Mouse (Mus musculus) small intestine, adult 2 months (tissue): ENCODE measurements at regions not wholly inside any gene's neighbourhood (a gene's known extent, or its start where the extent isn't known, plus 50 kb on each side); places are given as distances from the start of the nearest gene placed in this dataset.

Experiments used
- H3K27ac ChIP-seq: fragments of 200-500 bp; 2 replicates; pipeline ENCODE4 v1.5.1; 2012; ENCODE audit warnings: low read depth, low read length, control low read depth, inconsistent platforms; ENCODE audit not compliant: insufficient read depth
- H3K27me3 ChIP-seq: fragments of 200-500 bp; 2 replicates; pipeline ENCODE4 v1.6.1; 2012; ENCODE audit warnings: mild to moderate bottlenecking, moderate library complexity, low read length, inconsistent platforms; ENCODE audit not compliant: control insufficient read depth, insufficient read depth
- H3K36me3 ChIP-seq: fragments of 200-500 bp; 2 replicates; pipeline ENCODE4 v1.6.1; 2012; ENCODE audit warnings: mild to moderate bottlenecking, low read length, control low read depth, inconsistent platforms; ENCODE audit not compliant: control insufficient read depth, insufficient read depth
- H3K4me1 ChIP-seq: fragments of 200-500 bp; 2 replicates; pipeline ENCODE4 v1.6.1; 2012; ENCODE audit warnings: low read length, inconsistent platforms, mixed read lengths; ENCODE audit not compliant: control insufficient read depth, insufficient read depth, insufficient read length
- H3K4me3 ChIP-seq: fragments of 200-500 bp; 2 replicates; pipeline ENCODE4 v1.5.1; 2012; ENCODE audit warnings: low read depth, mild to moderate bottlenecking, control low read depth, inconsistent platforms, low read length, moderate library complexity
- CTCF ChIP-seq: fragments of 200-500 bp; IDR thresholded peaks from 2 replicates; pipeline ENCODE4 v1.5.1; 2012; ENCODE audit warnings: low read depth, mild to moderate bottlenecking, control low read depth, inconsistent platforms, low read length, moderate library complexity, mixed read lengths; ENCODE audit not compliant: insufficient replicate concordance, insufficient read length; ENCODE audit errors: extremely low read depth
- POLR2A ChIP-seq: fragments of 200-500 bp; IDR thresholded peaks from 2 replicates; pipeline ENCODE4 v1.6.1; 2012; ENCODE audit warnings: low read depth, mild to moderate bottlenecking, control low read depth, inconsistent platforms, low read length, moderate library complexity
- WGBS: fragments of 180-500 bp; shearing (Covaris S2); methylation state at CpG from one replicate; pipeline ENCODE4 v1.1.7; 2018; 5-methylcytosine and 5-hydroxymethylcytosine counted together

- Histone ChIP-seq H3K27me3 (no peaks in the 10 kb centered on the region), H3K27ac (no peak overlapping the region), H3K36me3 (no peaks in the 10 kb centered on the region), H3K4me3 (no peak overlapping the region), H3K4me1 (peaks cover 3% of the 10 kb centered on the region; the same call in 1 of the 2 replicates)
- TF ChIP-seq POLR2A (no peak), CTCF (no peak)
- WGBS: 38% methylated on average over 15 of the region's 15 CpGs
These were observed 64.0 kb upstream of the Skap2 start for GRCm38 (mm10) chr6:52076179-52076932.

DNA sequence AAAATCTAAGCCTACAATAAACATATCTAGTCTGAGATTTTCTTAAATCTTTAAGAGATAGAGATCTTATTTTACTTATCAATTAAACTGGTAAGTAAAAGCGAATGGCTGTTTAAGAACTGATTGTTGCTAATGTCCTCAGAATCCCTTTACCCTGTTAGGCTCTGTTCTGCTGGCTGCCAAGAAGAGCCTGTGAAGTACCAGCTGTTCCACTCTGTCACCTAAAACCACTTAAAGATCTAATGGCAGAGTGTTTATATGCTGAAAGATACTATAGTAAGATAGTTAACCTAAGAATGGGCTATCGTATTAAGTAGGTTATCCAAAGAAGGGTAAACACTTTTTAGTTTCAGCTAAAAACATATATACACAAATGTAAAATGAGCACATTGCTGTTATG, 62.6 kb upstream of the Skap2 start:
- Histone ChIP-seq H3K4me3 (no peak overlapping the region), H3K27ac (no peak overlapping the region), H3K36me3 (no peaks in the 10 kb centered on the region), H3K4me1 (peaks cover 3% of the 10 kb centered on the region; the same call in 1 of the 2 replicates), H3K27me3 (no peaks in the 10 kb centered on the region)
- WGBS: 91% methylated on average over 2 of the region's 2 CpGs
- TF ChIP-seq POLR2A (no peak), CTCF (no peak)

DNA sequence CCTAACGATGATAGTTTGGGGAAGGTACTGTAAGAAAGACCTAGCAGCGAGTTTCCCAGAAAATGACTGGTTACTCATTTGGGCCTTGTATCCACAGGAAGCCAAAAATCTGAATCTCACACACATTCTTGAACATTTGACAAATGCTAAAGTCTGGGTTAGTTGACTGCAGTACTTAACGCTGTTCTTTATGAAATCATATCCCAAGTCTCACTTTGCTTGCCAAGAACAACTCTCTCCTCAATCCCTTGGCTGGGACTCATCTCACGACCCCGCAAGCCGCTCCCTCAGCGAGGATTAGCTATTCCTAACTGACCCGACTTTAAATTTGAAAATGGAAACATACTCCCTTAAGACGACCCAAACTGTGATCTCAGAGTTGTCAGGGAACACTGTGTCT, 54.8 kb upstream of the Skap2 start:
- Histone ChIP-seq H3K4me3 (no peak overlapping the region), H3K27ac (no peak overlapping the region), H3K36me3 (no peaks in the 10 kb centered on the region), H3K4me1 (no peaks in the 10 kb centered on the region; the same call in 1 of the 2 replicates), H3K27me3 (no peaks in the 10 kb centered on the region)
- WGBS: 48% methylated on average over 9 of the region's 9 CpGs
- TF ChIP-seq CTCF: no peak
- TF ChIP-seq POLR2A: no peak

DNA sequence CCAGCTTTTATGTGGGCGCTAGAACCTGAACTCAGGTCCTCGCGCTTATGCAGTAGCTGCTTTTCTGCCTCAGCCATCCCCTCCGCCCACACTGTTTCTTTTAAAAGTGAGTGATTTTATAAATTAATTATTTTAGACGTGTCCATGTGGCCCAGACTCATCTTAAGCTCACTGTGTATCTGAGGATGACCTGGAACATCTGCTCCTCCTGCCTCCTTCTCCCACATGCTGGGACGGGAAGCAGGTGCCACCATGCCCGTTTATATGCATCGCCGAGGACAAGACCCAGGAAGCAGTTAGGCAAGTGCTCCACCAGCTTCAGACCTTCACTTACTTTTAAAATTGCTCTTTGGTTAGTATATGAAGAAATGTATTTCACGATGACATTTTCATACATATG, 53.3 kb upstream of the Skap2 start:
- Histone ChIP-seq H3K4me3 (no peak overlapping the region), H3K4me1 (no peaks in the 10 kb centered on the region; the same call in 1 of the 2 replicates), H3K27me3 (no peaks in the 10 kb centered on the region), H3K27ac (no peak overlapping the region), H3K36me3 (no peaks in the 10 kb centered on the region)
- TF ChIP-seq POLR2A (no peak), CTCF (no peak)
- WGBS: 93% methylated on average over 10 of the region's 10 CpGs

DNA sequence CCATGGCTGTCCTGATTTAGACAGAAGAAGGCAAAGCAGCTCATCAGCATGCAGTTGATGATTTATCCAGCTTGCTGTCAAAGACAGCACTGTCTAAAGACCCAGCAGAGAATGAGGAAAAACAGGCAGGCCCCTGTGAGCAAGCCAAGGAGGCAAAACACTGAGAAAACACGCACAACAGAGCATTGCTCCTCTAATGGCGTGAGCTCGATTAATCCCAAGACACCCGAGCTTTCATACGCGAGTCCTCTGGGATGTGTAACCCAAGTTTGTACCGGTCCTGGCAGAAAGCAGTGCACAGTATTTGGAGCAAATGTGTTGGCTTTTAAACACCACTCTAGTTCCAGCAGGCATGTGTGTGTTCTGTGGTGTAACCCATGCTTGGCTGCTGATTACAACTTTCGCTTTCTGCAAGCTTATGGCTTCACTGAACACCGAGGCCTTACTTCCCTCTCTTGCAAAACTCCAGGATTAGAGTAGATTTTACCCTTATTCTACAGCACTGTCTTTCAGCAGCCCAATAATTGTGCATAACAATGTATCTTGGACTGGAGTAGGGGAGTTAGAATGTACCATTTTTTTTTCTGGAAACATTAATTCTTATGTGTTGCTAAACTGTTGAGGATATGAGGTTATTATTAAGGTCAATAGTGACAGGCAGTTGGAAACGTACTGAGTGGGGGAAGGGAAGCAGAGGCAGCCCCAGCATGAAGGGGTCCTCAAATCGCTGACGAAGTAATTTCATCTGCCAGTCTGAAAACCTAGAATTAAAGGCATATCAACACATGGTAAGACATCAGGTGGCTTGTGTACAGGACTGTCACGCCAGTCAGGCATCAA, 52.0 kb upstream of the Skap2 start:
- no peak overlapping the region for H3K4me3 ChIP-seq

More for the DNA sequence above, 52.0 kb upstream of the Skap2 start:
- H3K27ac ChIP-seq: peak overlapping the region; percentile 26
- H3K27me3 ChIP-seq: no peaks in the 10 kb centered on the region
- H3K36me3 ChIP-seq: no peaks in the 10 kb centered on the region
- WGBS: 65% methylated on average over 13 of the region's 13 CpGs
- no peak for TF ChIP-seq POLR2A
- TF ChIP-seq CTCF: no peak
- no peaks in the 10 kb centered on the region; the same call in 1 of the 2 replicates for H3K4me1 ChIP-seq
